Mouse (Mus musculus): ENCODE measurements around the gene Prrc2b.

Gene Prrc2b

DNA sequence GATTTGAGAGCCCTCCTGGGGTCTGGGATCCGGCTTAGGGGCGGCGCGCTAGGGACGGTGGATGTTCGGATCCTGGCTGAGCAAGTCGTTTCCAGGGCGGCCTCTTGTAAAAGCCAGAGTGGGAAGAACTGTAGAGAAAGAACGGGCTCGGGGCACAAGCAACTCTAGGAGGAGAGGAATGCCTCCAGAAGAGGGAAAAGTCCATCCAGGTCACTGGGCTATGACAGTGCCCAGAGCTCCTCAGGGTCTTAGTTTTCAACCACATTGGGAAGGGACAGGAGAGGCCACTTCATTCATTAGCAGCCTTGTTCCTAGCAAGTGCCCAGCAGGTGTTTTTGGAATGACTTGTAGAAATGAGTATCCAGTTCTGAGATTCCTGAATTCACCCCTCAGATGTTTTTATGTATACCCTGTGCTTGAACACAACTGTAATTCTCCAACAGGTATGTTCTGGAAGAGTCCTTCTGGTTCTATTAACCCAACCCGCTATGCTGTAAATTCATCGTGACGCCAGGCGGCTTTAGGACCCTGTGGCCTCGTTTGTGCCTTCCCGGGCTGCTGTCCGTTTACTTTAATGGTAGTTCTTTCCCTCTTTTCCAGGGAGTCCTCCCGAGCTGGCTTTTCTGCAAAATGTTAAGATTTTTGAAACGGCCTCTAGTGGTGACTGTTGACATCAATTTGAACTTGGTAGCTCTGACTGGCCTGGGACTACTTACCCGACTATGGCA, 86.0 kb downstream of the Prrc2b start:
- DNase-seq = peak in 1 of 2 experiments; percentile 63

DNA sequence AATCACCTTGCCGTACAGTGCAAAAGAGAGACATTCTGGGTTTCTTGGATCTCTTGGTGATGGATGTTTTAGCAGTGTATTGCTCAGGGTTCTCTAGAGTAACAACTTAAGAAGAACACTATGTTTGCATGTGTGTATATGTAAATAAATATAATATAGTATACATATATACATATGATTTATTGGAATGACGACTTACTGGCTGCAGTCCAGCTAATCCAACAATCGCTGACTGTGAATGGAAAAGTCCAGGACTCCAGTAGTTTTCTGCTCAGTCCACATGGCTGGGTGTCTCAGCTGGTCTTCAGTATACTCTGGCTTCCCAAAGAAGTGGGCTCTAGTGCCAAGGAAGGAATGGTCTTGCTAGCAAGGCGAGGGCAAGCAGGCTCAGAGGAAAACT, 86.7 kb downstream of the Prrc2b start:
- DNase-seq = no peak

DNA sequence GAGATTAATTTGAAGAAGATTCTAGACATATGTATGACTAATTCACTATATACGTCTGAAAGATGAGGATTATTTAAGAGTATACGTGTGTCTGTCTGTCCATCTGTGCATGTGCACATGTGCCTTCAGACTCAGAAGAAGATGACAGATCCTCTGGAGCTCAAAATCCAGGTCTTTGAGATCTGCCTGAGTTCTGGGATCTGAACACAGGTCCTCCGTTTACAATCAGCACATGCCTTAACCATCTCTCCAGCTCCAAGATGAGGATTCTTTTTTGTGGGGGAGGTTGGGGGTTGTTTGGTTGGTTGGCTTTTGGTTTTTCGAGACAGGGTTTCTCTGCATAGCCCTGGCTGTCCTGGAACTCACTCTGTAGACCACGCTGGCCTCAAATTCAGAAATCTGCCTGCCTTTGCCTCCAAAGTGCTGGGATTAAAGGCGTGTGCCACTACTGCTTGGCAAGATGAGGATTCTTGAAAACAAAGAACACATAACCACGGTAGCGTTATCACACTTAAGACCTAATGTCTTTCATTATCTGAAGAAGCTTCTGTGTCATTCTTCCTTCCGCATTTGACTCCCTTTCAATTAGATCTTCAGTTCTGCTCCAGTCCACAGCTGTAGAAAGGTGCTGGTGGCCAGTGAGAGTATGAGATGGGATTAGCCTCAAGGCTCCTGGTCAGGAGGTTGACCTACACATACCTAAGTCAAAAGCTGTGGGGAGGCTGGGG, 88.0 kb downstream of the Prrc2b start:
- DNase-seq = no peak

GRCm38 (mm10) chr2:32240591-32240990, 89.7 kb downstream of the Prrc2b start:
- no peak for DNase-seq

DNA sequence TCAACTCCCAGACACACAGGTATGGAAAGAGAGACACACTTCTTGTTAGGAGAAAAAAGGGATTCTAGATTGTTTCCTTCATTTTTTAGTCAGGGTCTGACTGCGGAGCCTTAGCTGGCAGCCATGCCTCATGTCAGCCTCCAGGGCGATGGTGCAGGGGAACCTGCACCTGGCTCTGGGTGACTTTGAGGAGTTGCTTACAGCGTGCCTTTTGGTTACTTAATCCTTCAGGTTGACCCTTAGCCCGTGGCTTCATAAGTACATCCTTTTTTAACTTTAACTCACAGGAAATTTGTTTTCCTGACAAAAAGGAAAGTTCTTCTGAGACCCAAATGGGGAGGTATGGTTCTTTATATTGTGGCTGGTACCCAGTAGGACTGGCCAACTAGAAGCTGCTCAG, 92.1 kb downstream of the Prrc2b start:
- DNase-seq = no peak

DNA sequence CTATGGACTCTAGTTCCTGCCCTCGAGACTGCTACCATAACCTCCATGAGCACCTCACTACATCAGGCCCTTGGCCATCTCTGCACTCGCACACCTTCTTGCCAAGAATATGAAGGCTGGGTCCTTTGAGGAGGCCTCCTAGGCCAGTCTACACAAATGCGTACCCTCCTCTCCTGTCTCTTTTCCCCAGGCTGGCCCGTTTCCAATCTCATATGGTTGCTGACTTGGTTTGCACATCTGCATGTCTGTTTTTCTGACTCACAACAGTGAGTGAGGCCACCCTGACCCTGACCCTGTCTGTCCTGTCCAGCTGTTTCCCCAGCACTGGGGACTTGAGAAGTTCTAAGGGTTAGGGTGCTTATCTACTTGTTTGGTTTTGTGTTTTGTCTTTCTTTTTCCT, 95.9 kb downstream of the Prrc2b start:
- DNase-seq = no peak

DNA sequence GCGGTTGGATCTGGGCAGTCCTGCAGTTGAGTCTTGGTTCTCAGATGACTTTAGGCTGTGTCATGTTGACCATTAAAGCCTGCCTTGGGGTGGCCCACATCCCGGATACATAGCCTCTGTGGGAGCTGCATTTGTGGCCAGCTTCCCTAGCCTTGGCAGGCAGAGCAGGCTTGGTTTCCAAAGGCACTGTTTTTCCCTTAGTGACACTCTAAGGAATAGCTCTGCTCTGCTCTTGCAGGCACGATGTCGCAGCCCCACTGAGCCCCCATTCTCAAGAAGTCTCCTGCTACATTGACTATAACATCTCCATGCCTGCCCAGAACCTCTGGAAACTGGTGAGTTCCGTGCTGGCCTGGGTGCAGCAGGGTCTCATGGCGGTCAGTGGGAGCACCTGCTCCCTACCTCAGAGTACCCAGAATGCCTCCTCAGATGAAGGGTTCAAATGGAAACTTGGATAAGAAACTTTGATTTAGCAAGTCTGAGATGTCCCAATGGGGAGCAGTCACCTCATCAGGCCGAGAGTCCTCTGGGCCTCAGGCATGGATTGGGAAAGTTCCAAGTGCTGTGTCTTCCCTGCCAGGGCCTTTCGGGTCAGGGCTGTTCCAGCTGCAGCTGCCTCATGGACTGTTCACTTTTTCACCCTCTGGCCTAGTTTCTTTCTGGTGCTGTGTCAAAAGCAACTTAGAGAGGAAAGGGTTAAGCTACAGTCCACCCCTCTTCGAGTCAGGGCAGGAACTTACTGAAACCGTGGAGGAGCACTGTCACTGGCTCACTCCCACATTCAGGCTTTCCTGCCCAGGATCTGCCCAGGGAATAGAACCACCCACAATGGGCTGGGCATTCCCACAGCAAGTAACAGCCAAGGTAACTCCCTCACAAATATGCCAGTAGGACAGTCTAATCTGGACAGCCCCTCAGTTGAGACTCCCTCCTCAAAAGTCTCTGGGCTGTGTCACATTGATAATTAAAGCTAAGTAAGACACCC, 97.8 kb downstream of the Prrc2b start:
- peak; percentile 54 to 89 for DNase-seq

DNA sequence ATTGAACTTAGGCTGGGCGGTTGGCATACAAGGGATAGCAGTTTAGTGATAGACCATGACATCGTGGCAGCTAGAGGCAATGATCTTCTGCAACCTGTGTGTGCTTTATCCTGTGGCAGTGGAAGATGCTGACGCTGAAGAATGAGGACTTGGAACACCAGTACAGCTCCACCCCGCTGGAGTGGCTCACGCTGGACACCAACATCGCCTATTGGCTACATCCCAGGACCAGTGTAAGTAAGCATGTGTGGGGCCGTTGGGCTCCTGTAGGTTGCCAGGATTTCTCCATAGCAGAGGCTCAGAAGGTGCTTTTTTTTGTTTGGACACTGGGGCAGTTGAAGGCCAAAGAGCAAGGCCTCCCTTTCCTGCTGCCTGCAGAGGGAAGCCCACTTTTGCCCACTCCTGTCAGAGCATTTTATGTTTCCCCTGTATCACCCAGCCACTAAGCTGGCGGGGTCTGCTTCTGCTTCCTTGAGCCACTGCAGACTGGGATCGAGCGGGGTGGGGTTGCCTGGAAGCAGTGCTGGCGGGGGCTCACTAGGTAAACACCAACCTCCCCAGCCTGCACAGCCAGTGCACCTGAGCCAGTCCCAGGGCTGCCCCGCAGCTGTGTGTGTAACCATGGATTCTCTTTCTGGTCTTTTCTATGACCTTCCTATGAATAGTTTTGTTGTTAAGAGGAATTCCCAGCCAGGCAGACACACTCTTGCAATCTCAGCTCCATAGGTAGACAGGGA, 101.1 kb downstream of the Prrc2b start:
- peak; percentile 21 to 71 for DNase-seq

DNA sequence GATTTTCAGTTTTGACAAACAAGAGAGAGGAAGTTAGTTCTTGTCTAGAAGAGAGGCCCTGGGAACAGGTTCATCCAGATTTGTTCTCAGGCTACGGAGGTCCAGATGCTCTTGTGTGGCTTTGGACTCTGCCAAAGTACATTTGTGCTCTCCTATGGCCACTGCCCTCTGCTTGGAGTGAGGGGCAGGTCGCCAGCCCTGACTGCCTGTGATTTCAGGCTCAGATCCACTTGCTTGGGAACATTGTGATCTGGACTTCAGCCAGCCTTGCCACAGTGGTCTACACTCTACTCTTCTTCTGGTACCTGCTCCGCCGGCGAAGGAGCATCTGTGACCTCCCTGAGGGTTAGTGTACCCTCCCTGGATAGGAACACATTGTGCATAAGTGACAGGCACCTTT, 101.8 kb downstream of the Prrc2b start:
- peak in 1 of 2 experiments; percentile 52 for DNase-seq

DNA sequence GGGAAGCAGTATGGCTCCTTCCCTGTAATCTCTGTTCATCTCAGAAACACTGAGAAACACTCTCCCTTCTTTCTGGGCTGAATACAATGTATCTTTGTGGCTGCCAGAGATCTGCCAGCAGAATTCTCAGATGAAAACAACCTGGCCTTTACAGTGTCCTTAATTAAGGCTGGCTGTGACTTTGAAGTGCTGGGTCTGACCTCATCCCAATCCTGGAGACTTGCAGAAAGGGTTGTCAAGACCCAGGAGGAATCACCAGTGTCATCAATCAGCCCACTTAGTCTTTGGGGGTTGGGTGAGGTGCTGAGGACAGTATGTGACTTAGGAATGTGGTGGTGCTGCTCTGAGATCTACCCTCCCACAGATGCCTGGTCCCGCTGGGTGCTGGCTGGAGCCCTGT, 102.5 kb downstream of the Prrc2b start:
- DNase-seq = no peak

DNA sequence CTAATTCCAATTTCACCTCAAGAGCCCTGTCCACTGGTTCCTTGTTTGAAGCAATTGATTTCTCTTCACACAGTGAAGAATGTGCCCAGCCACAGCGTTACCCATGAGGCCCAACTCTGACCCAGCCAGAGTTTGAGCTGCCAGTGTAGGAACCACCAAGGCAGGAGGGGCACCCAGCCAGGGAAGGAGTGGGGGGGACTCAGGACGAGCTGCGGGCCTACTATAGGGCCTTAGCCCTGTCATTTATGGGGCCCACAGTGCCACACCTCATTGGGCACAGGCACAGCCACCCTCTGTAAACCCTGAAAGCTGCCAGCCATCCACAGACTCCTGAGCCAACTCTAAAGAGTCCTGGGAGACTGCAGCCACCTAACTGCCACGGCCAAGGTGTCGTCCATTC, 103.7 kb downstream of the Prrc2b start:
- DNase-seq = no peak

- DNase-seq = no peak
These were observed 105.4 kb downstream of the Prrc2b start for GRCm38 (mm10) chr2:32256273-32256672.

DNA sequence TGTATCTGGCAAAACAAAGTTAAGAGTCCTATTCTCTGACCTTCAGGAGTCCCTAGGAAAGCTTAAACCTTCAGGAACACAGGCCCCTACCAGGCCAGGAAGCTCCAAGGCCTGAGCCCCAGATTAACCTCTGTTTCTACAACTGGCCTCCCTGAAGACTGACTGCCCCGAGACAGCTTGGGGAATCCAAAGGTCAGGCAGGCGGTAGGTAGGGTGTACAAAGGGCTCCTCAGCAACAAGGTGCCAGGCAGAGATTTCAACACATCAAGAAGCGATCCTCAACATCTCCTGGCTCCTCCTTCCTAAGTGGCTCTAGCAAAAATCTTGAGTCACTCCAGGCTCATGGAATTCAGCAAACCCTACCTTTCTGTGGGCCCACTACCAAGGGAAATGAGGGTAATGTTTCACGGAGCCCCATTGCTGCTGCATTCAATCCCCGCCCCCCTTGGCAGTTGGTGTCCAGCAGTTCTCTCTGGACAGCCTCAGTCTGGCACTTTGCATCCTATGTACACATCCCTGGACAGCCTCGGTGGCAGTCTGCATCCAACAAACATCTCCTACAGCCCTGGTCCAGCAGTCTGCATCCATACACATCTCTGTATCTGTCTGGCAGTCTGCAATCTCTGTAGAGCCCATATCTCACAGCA, 108.1 kb downstream of the Prrc2b start:
- no peak for DNase-seq

GRCm38 (mm10) chr2:32259657-32260417, 109.0 kb downstream of the Prrc2b start, which contains the start of gene Uck1:
Gene Uck1, minus strand, starts transcription at chr2:32260159.
- peak; percentile 91 to 94 for DNase-seq

DNA sequence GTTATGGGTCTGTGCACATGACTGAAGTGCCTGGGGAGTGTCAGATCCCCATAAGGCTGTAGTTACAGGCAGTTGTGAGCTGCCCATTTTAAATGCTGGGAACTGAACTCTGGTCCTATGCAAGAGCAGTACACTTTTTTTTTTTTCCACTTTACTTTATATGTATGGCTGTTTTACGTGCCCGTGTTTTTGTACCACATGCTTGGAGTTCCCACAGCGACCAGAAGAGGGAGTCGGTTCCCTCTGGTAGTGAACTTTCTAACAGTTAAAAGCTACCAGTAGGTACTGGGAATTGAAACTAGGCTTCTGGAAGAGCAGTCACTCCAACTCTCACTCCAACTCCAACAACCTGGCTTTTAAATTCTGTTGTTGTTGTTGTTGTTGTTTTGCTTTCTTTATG, 109.8 kb downstream of the Prrc2b start:
- peak in 1 of 2 experiments; percentile 63 for DNase-seq

GRCm38 (mm10) chr2:32275823-32276222, 124.9 kb downstream of the Prrc2b start:
- DNase-seq = no peak

DNA sequence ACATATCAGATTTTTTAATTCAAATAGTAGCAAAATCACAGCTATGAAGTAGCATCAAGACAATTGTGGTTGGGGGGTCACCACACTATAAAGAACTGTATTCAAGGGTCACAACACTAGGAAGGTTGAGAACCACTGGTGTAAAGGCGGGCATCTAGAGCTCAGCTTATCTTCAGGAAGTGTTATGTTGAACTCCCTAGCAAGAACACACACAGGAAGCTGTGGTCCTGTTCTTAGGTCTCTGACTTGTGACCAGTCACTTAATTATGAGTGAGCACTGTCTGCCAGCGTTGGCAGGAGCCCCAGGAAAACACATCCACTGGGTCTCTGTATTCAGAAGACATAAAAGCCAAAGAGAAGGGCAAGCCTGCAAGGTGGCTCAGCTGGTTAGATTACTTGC, 131.4 kb downstream of the Prrc2b start:
- no peak for DNase-seq

GRCm38 (mm10) chr2:32282727-32283126, 131.8 kb downstream of the Prrc2b start:
- DNase-seq = peak; percentile 57 to 70

DNA sequence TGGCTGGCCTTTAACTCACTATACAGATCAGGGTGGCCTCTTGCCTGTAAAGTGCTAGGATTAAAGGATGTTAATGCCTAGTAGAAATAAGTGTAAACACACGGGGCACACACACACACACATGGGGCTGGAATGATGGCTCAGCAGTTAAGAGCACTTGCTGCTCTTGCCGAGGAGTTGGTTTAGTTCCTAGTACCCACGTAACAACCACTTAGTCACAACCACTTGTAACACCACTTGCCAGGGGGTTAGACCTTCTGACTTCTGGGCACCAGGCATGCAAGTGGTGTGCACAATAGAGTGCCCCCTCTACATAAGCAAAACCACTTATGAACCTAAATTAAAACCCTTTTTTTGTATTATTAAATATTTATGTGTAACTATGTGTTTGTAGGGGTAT, 133.1 kb downstream of the Prrc2b start:
- no peak for DNase-seq
